Mouse (Mus musculus): ENCODE results near the gene AF067061. TPM values are rescaled to one million over a fixed set of nuclear protein-coding genes. Genes with fewer than 3 reads are reported as not detected.
A peak's percentile ranks its signal among the peaks of the same experiment; 100 is the strongest.
"Not testable (repeated sequence)": the region's sequence is repeated elsewhere in the genome, so short reads cannot be mapped to it uniquely, and the experiment has no call there.

The AF067061 gene
- polyA plus RNA-seq (2015; fragmentation: Nextera tagmentation; extraction: Ambion mirVana) = not detected in 2 replicates

DNA sequence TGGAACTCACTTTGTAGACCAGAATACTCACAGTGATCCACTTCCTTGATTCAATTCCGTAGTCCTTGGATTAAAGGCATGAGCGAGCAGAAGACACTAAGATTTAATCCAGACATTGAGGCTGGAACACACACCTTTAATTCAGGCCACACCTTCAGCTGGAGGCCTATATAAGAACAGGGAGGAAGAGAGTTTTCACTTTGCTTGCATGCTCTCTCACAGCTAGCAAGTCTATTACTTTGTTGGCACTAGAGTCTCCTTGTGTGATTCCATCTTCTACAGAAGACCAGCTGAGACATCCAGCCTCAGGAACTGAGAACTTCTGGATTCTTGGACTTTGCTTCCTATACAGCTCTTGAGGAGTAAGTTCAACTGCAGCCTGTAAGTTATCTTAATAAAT lies at the start of gene AF067061:
TSS of gene AF067061 (plus strand) at position 245 of the 400 bp plus-strand sequence.
- 89% methylated on average over 2 of the region's 2 CpGs for WGBS
- ATAC-seq (replicated peaks); H3K4me1 ChIP-seq; H3K4me2 ChIP-seq (replicated peaks); H3K9me3 ChIP-seq; H3K27ac ChIP-seq (replicated peaks); H3K27me3 ChIP-seq; H3K4me3 ChIP-seq; H3K9ac ChIP-seq (replicated peaks); H3K36me3 ChIP-seq: not testable (repeated sequence)

GRCm38 (mm10) chr13:120215847-120216246 lies 47.1 kb upstream of the AF067061 start, which contains the start of gene Gm21762:
Gm21762 (minus strand) TSS chr13:120215947.
- not testable (repeated sequence) for H3K4me2 ChIP-seq (replicated peaks); H3K27me3 ChIP-seq; ATAC-seq (replicated peaks); H3K9ac ChIP-seq (replicated peaks); H3K4me3 ChIP-seq; H3K9me3 ChIP-seq; H3K36me3 ChIP-seq; H3K4me1 ChIP-seq; H3K27ac ChIP-seq (replicated peaks)
- no CpG with 5 or more reads among the region's 2 CpGs for WGBS

DNA sequence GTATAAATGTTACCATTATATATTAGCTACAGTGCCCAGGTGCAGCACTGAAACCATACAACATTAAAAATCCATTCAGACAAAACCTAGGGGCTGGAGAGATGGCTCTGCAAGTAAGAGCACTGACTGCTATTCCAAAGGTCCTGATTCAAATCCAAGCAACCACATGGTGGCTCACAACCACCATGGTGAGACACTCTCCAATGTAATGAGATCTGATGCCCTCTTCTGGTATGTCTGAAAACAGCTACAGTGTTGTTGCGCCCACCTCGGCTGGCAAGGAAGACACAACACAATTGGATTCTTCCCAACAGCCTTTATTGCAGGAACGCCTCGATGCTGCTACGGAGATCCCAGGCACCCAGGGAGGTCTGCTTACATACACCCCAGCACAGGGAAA lies 42.0 kb upstream of the AF067061 start:
- H3K4me2 ChIP-seq (replicated peaks); H3K4me1 ChIP-seq; ATAC-seq (replicated peaks); H3K27ac ChIP-seq (replicated peaks); H3K4me3 ChIP-seq; H3K36me3 ChIP-seq; H3K27me3 ChIP-seq; H3K9me3 ChIP-seq; H3K9ac ChIP-seq (replicated peaks): not testable (repeated sequence)
- 88% methylated on average over 5 of the region's 5 CpGs for WGBS

GRCm38 (mm10) chr13:120223012-120223659 lies 39.8 kb upstream of the AF067061 start:
- not testable (repeated sequence) for ATAC-seq (replicated peaks); H3K4me3 ChIP-seq

DNA sequence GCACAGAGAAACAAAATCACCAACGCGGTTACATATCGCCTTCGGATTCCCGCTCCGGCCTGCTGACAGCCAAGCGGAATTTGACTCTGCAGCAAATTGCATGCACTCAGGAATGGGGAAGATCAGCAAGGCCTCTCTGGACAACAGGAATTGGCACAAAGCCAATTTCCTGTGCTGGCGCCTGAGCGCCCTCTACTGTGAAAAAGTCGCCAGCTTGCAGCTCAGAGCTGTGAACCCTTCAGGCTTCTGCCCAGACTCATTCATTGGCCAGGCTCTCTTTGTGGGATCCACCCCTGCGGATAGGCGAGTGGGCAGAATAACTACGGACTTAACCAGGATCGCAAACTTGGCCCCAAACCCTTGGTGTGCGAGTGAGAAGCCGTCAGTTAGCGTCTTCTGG lies 31.1 kb upstream of the AF067061 start:
- H3K4me2 ChIP-seq (replicated peaks); H3K27me3 ChIP-seq; H3K9ac ChIP-seq (replicated peaks); H3K4me3 ChIP-seq; H3K4me1 ChIP-seq; H3K36me3 ChIP-seq; H3K27ac ChIP-seq (replicated peaks); H3K9me3 ChIP-seq: not testable (repeated sequence)
- ATAC-seq (replicated peaks) = peak; percentile 38; the same call in 1 of the 2 replicates
- WGBS = 92% methylated on average over 17 of the region's 17 CpGs

More at GRCm38 (mm10) chr13:120223012-120223659, 39.8 kb upstream of the AF067061 start:
- H3K36me3 ChIP-seq; H3K9me3 ChIP-seq; H3K27ac ChIP-seq (replicated peaks); H3K4me2 ChIP-seq (replicated peaks); H3K9ac ChIP-seq (replicated peaks); H3K27me3 ChIP-seq; H3K4me1 ChIP-seq: not testable (repeated sequence)
- 97% methylated on average over 16 of the region's 25 CpGs for WGBS

GRCm38 (mm10) chr13:120232447-120233049 lies 30.4 kb upstream of the AF067061 start:
- not testable (repeated sequence) for H3K27me3 ChIP-seq; ATAC-seq (replicated peaks); H3K4me1 ChIP-seq; H3K4me3 ChIP-seq; H3K36me3 ChIP-seq; H3K4me2 ChIP-seq (replicated peaks); H3K9ac ChIP-seq (replicated peaks); H3K9me3 ChIP-seq; H3K27ac ChIP-seq (replicated peaks)
- 80% methylated on average over 13 of the region's 25 CpGs for WGBS

- not testable (repeated sequence) for H3K4me2 ChIP-seq (replicated peaks); H3K9ac ChIP-seq (replicated peaks); H3K4me3 ChIP-seq; H3K9me3 ChIP-seq; H3K36me3 ChIP-seq; ATAC-seq (replicated peaks); H3K4me1 ChIP-seq; H3K27ac ChIP-seq (replicated peaks); H3K27me3 ChIP-seq
Measured at GRCm38 (mm10) chr13:120238811-120239210, 24.1 kb upstream of the AF067061 start, which contains the start of gene Gm21731. Gm21731 (plus strand) TSS chr13:120239111.

GRCm38 (mm10) chr13:120251208-120251924 lies 11.5 kb upstream of the AF067061 start:
- H3K9ac ChIP-seq (replicated peaks); H3K27me3 ChIP-seq; H3K9me3 ChIP-seq; H3K4me2 ChIP-seq (replicated peaks); H3K36me3 ChIP-seq; H3K4me1 ChIP-seq; H3K4me3 ChIP-seq; H3K27ac ChIP-seq (replicated peaks); ATAC-seq (replicated peaks): not testable (repeated sequence)
- WGBS = 92% methylated on average over 2 of the region's 3 CpGs

GRCm38 (mm10) chr13:120258817-120259658 lies 3.9 kb upstream of the AF067061 start:
- H3K4me1 ChIP-seq; ATAC-seq (replicated peaks); H3K36me3 ChIP-seq; H3K27ac ChIP-seq (replicated peaks); H3K4me2 ChIP-seq (replicated peaks); H3K4me3 ChIP-seq; H3K9me3 ChIP-seq; H3K9ac ChIP-seq (replicated peaks); H3K27me3 ChIP-seq: not testable (repeated sequence)
- 88% methylated on average over 3 of the region's 3 CpGs for WGBS

DNA sequence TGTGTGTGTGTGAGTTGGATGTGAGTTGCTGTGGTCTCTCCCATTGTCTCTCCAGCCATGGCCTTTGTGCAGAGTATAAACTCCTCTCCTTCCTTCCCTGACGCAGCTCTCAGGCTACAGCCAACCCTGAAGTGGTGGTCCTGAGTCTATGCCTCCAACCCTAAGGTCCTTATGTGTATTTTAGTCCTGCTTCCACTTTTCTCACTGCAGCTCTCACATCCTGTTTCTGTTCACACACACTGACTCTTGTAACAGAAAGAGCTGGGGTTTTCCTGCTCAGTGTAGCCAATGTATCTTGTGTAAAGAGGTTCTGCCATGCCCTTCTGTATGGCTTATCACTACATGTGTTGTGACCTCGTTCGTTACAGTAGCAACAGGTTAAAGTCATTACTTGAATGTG lies 3.2 kb upstream of the AF067061 start:
- not testable (repeated sequence) for H3K4me2 ChIP-seq (replicated peaks); H3K4me3 ChIP-seq; ATAC-seq (replicated peaks); H3K27ac ChIP-seq (replicated peaks); H3K36me3 ChIP-seq; H3K9me3 ChIP-seq; H3K27me3 ChIP-seq; H3K4me1 ChIP-seq; H3K9ac ChIP-seq (replicated peaks)
- WGBS = 64% methylated on average over 3 of the region's 3 CpGs

- not testable (repeated sequence) for H3K27me3 ChIP-seq; H3K36me3 ChIP-seq; H3K9me3 ChIP-seq; H3K4me2 ChIP-seq (replicated peaks); H3K4me1 ChIP-seq; H3K27ac ChIP-seq (replicated peaks); ATAC-seq (replicated peaks); H3K4me3 ChIP-seq; H3K9ac ChIP-seq (replicated peaks)
- WGBS = 26% methylated on average over 2 of the region's 2 CpGs
Measured at GRCm38 (mm10) chr13:120277837-120278236, 14.9 kb downstream of the AF067061 start.

DNA sequence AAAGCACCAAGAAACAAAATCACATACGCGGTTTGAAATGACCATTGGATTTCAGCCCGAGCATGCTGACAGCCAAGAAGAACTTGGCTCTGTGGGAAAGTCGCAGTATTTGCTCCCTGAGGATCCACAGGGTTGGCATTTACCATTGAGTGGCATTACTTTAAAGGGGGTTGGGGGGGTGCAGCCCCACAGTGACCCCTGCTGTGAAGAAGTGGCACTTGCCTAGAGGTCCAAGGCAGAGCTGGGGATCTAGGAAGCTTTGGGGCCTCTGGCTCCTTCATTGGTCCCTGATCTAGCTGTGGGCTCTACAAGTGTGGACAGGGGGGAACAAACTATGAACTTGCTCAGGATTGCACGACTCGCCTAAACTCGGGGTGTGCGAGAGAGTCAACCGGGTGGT lies 15.9 kb downstream of the AF067061 start:
- Histone ChIP-seq H3K9ac (replicated peaks) (no peak overlapping the region), H3K4me3 (no peak overlapping the region), H3K36me3 (no peaks in the 10 kb centered on the region), H3K4me2 (replicated peaks) (no peak overlapping the region), H3K27me3 (no peaks in the 10 kb centered on the region), H3K27ac (replicated peaks) (no peak overlapping the region), H3K9me3 (no peaks in the 10 kb centered on the region), H3K4me1 (no peaks in the 10 kb centered on the region)
- no peak for ATAC-seq (replicated peaks)
- WGBS = 92% methylated on average over 9 of the region's 9 CpGs
